Mouse (Mus musculus) CH12.LX (cell line): ENCODE results near the gene Slc27a1. TPM values are rescaled to one million over a fixed set of nuclear protein-coding genes. Genes with fewer than 3 reads are reported as not detected.

Source experiments
- DNase-seq: peaks from one replicate; pipeline ENCODE4 v3.0.0-alpha.2; 2013; ENCODE audit errors: extremely low read depth
- H3K27ac ChIP-seq: 2 replicates; pipeline ENCODE4 v1.5.1; 2012; ENCODE audit warnings: low read depth, mild to moderate bottlenecking, control low read depth, moderate library complexity; ENCODE audit not compliant: insufficient read depth
- H3K27me3 ChIP-seq: replicated peaks from 2 replicates; pipeline ENCODE3; 2012; ENCODE audit warnings: inconsistent platforms
- H3K36me3 ChIP-seq, 2 experiments: replicated peaks in 1 of 2; 2 replicates each; pipeline versions ENCODE3 to v1.6.1; 2012; ENCODE audit warnings: inconsistent platforms in 1 of 2, low read length in 1 of 2, mild to moderate bottlenecking in 1 of 2, mixed read lengths in 1 of 2, moderate library complexity in 1 of 2; ENCODE audit not compliant: control insufficient read depth in 1 of 2, insufficient read depth in 1 of 2
- H3K4me1 ChIP-seq, 2 experiments: 2 replicates each; pipeline ENCODE4 v1.6.1; 2012; ENCODE audit warnings: inconsistent platforms in 1 of 2, moderate library complexity in 1 of 2; ENCODE audit not compliant: insufficient read depth in 2 of 2, control insufficient read depth in 1 of 2
- H3K4me2 ChIP-seq: 2 replicates; pipeline ENCODE4 v1.6.1; 2012; ENCODE audit warnings: low read depth, mild to moderate bottlenecking, control low read depth; ENCODE audit not compliant: poor library complexity, insufficient read depth, severe bottlenecking
- H3K4me3 ChIP-seq, 3 experiments: fragments of 150-350 bp in 1 of 3; sonication (generic) in 1 of 3; replicated peaks in 1 of 3; 2 replicates each; pipeline versions ENCODE3 to v1.5.1; 2011 to 2012; ENCODE audit warnings: low read depth in 2 of 3, low read length in 2 of 3, mild to moderate bottlenecking in 2 of 3, moderate library complexity in 2 of 3, control low read depth in 1 of 3, improper control_type of control experiment in 1 of 3, inconsistent platforms in 1 of 3, mixed read lengths in 1 of 3; ENCODE audit not compliant: poor library complexity in 1 of 3
- H3K79me2 ChIP-seq: replicated peaks from 2 replicates; pipeline ENCODE4 v1.6.1; 2012; ENCODE audit warnings: mild to moderate bottlenecking, moderate library complexity; ENCODE audit not compliant: control insufficient read depth, poor library complexity, insufficient read depth, severe bottlenecking; ENCODE audit errors: extremely low read depth
- H3K9ac ChIP-seq: 2 replicates; pipeline ENCODE4 v1.6.1; 2012; ENCODE audit warnings: low read depth, mild to moderate bottlenecking, control low read depth, moderate library complexity; ENCODE audit not compliant: insufficient read depth
- H3K9me3 ChIP-seq: replicated peaks from 2 replicates; pipeline ENCODE3; 2012; ENCODE audit warnings: low read length, inconsistent platforms, mixed read lengths
- CHD1 ChIP-seq: IDR thresholded peaks from 2 replicates; pipeline ENCODE4 v1.6.1; 2012; ENCODE audit warnings: low read depth, low read length, improper control_type of control experiment, inconsistent platforms
- CTCF ChIP-seq, 2 experiments: IDR thresholded peaks in 1 of 2; conservative IDR thresholded peaks in 1 of 2; 2 replicates each; pipeline ENCODE4 v1.5.1; 2011 to 2012; ENCODE audit warnings: low read depth in 2 of 2, low read length in 2 of 2, improper control_type of control experiment in 1 of 2, inconsistent platforms in 1 of 2, mild to moderate bottlenecking in 1 of 2, moderate library complexity in 1 of 2
- E2F4 ChIP-seq: IDR thresholded peaks from 2 replicates; pipeline ENCODE4 v1.6.1; 2011; ENCODE audit warnings: low read depth, low read length, improper control_type of control experiment; ENCODE audit not compliant: insufficient replicate concordance
- ELF1 ChIP-seq: IDR thresholded peaks from 2 replicates; pipeline ENCODE4 v1.6.1; 2014; ENCODE audit warnings: low read depth, mild to moderate bottlenecking, inconsistent platforms, low read length, improper control_type of control experiment
- EP300 ChIP-seq: IDR thresholded peaks from 2 replicates; pipeline ENCODE4 v1.6.1; 2011; ENCODE audit warnings: low read length, improper control_type of control experiment
- GABPA ChIP-seq: IDR thresholded peaks from 2 replicates; pipeline ENCODE4 v1.6.1; 2012; ENCODE audit warnings: low read depth, low read length, improper control_type of control experiment, inconsistent platforms; ENCODE audit not compliant: insufficient replicate concordance
- KAT2A ChIP-seq: IDR thresholded peaks from 2 replicates; pipeline ENCODE4 v1.6.1; 2012; ENCODE audit warnings: low read length, improper control_type of control experiment, inconsistent platforms; ENCODE audit not compliant: insufficient replicate concordance
- MAFK ChIP-seq: IDR thresholded peaks from 2 replicates; pipeline ENCODE4 v1.6.1; 2011; ENCODE audit warnings: low read length, improper control_type of control experiment; ENCODE audit not compliant: insufficient replicate concordance
- MAX ChIP-seq: IDR thresholded peaks from 2 replicates; pipeline ENCODE4 v1.6.1; 2011; ENCODE audit warnings: low read length, improper control_type of control experiment
- MXI1 ChIP-seq: IDR thresholded peaks from 2 replicates; pipeline ENCODE4 v1.6.1; 2011; ENCODE audit warnings: mild to moderate bottlenecking, low read depth, low read length, improper control_type of control experiment
- MYC ChIP-seq: IDR thresholded peaks from 2 replicates; pipeline ENCODE4 v1.6.1; 2011; ENCODE audit warnings: low read depth, mild to moderate bottlenecking, improper control_type of control experiment, low read length
- POLR2A ChIP-seq: IDR thresholded peaks from 2 replicates; pipeline ENCODE4 v1.6.1; 2011; ENCODE audit warnings: low read depth, mild to moderate bottlenecking, improper control_type of control experiment, low read length
- POLR2AphosphoS2 ChIP-seq: IDR thresholded peaks from 2 replicates; pipeline ENCODE4 v1.6.1; 2011; ENCODE audit warnings: low read depth, low read length, improper control_type of control experiment
- RAD21 ChIP-seq: IDR thresholded peaks from 2 replicates; pipeline ENCODE4 v1.6.1; 2011; ENCODE audit warnings: low read depth, mild to moderate bottlenecking, low read length, improper control_type of control experiment, moderate library complexity
- RCOR1 ChIP-seq: conservative IDR thresholded peaks from 2 replicates; pipeline ENCODE4 v1.6.1; 2012; ENCODE audit warnings: low read depth, mild to moderate bottlenecking, inconsistent platforms, low read length, improper control_type of control experiment
- SIN3A ChIP-seq: IDR thresholded peaks from 2 replicates; pipeline ENCODE4 v1.6.1; 2012; ENCODE audit warnings: low read length, improper control_type of control experiment, inconsistent platforms
- UBTF ChIP-seq: IDR thresholded peaks from 2 replicates; pipeline ENCODE4 v1.6.1; 2012; ENCODE audit warnings: low read depth, mild to moderate bottlenecking, inconsistent platforms, low read length, improper control_type of control experiment, moderate library complexity
- ZC3H11A ChIP-seq: IDR thresholded peaks from 2 replicates; pipeline ENCODE4 v1.6.1; 2012; ENCODE audit warnings: low read depth, mild to moderate bottlenecking, inconsistent platforms, low read length, improper control_type of control experiment
- ZMIZ1 ChIP-seq: IDR thresholded peaks from 2 replicates; pipeline ENCODE4 v1.6.1; 2012; ENCODE audit warnings: low read depth, mild to moderate bottlenecking, inconsistent platforms, low read length, improper control_type of control experiment
- ZNF384 ChIP-seq: IDR thresholded peaks from 2 replicates; pipeline ENCODE4 v1.6.1; 2012; ENCODE audit warnings: low read depth, low read length, improper control_type of control experiment, inconsistent platforms
- dilution Hi-C: fragments of 300-500 bp; cut with MboI; formaldehyde crosslinking; loops from 2 replicates; pipeline ENCODE4 v1.14.3; 2020; ENCODE audit warnings: low sequenced_read_pairs; ENCODE audit not compliant: extremely low pct_unique_long_range_greater_than_20kb, extremely low pct_ligation_motif_present
- in situ Hi-C: fragments of 300-500 bp; cut with MboI; formaldehyde crosslinking; loops from 3 replicates; pipeline ENCODE4 v1.14.3; 2019; ENCODE audit warnings: low sequenced_read_pairs, low pct_ligation_motif_present, low pct_unique_long_range_greater_than_20kb, mixed read lengths
- polyA plus RNA-seq: library from polyadenylated mRNA; unstranded; fragments of >175 nt; gene quantifications from 2 replicates; pipeline ENCODE4 v1.2.1, GENCODE M21; 2012; ENCODE audit warnings: low read depth; ENCODE audit not compliant: insufficient read length
- total RNA-seq, 2 experiments: library from RNA; depleted of rRNA; stranded (reverse); fragments of 300-350 nt in 1 of 2; fragments of >200 nt in 1 of 2; gene quantifications; 2 replicates each; pipeline ENCODE4 v1.2.3; 2012 to 2014

The Slc27a1 gene
- total and polyA plus RNA-seq, 3 experiments, result 1.8 to 4.0 (median 2.4) TPM

DNA sequence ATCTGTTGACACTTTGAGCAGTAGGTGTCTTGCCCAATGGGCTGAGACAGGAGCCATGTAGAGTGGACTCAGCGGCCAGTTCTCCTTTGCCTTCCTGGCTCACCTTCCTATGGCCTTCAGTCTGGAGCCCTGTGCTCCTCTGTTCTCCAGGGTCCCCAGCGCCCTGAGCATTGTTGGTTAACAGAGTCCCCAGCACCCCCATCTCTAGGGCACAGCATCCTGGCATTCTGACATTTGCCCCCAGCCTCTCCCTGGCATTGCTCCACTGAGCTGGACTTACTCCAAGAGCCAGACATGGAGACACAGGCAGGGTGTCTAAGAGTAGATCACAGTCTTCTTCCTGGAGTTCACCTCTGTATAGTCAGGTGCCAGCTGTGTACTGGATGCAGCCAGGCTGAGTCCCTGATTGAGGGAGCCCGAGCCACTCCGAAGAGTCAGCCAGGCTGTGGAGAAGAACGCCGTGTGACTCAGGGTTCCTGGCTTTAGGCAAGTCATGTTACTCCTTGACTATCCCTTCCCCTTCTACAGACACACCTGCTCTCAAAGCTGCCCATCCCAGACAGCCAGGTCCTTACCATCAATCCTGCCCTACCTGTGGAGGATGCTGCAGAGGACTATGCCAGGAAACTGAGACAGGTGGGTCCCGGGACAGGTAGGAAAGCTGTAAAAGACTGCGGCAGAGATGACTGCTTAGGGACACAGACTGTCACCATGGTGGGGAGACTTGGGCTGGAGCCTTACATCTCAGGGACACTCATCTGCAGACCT, 25.1 kb downstream of the Slc27a1 start:
- in situ Hi-C loops (no loop called here), dilution Hi-C loops (no loop called here)
- peaks cover 20% of the 10 kb centered on the region for H3K79me2 ChIP-seq
- H3K9me3 ChIP-seq, result no peaks in the 10 kb centered on the region
- peaks cover 0 to 20% of the 10 kb centered on the region in 2 experiments for H3K36me3 ChIP-seq
- H3K4me2 ChIP-seq, result peak overlapping the region; percentile 26
- TF ChIP-seq POLR2AphosphoS2 (0 out of 2 replicates have a peak, but pooled peaks have one; percentile 22), ZNF384 (no peak)
- peak overlapping the region; percentile 3 to 89 (median 70) for H3K4me3 ChIP-seq
- DNase-seq, result no peak
- H3K27me3 ChIP-seq, result no peaks in the 10 kb centered on the region
- H3K4me1 ChIP-seq, result peaks cover 43 to 67% of the 10 kb centered on the region in 2 experiments
- peak overlapping the region; percentile 87 for H3K9ac ChIP-seq
- peak overlapping the region; percentile 23; the same call in 1 of the 2 replicates for H3K27ac ChIP-seq

DNA sequence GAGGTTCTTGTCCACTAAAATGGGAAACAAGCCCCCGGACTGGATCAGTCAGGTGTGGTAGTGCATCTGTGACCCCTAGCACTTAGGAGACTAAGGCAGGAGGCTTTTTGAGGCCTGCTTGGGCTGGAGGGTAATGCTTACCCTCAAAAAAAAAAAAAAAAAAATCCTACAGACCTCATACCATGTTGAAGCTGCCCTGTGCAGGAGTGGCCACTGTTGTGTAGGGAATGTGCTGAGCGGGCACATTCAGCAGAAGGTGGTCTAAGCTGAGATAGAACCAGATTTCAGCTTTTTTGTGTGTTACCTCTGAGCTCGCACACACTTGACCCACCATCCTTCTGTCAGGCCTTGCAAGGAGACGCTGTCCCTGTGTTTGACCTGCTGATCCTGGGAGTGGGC, 25.6 kb downstream of the Slc27a1 start:
- H3K4me3 ChIP-seq, result peak overlapping the region; percentile 50 to 89 (median 70)
- H3K4me1 ChIP-seq, result peaks cover 46 to 67% of the 10 kb centered on the region in 2 experiments
- H3K9ac ChIP-seq, result peak overlapping the region; percentile 60; the same call in 1 of the 2 replicates
- peak overlapping the region; percentile 62 for H3K27ac ChIP-seq
- TF ChIP-seq MYC, result no peak
- TF ChIP-seq MAX, result no peak
- TF ChIP-seq ELF1, result no peak
- no peak for TF ChIP-seq ZC3H11A
- TF ChIP-seq RCOR1, result no peak
- TF ChIP-seq EP300, result no peak
- TF ChIP-seq POLR2A, result 0 out of 2 replicates have a peak, but pooled peaks have one; percentile 24
- TF ChIP-seq SIN3A, result no peak
- no peak for TF ChIP-seq ZMIZ1
- TF ChIP-seq GABPA, result no peak
- TF ChIP-seq CHD1, result no peak
- TF ChIP-seq MAFK, result peak; percentile 58; the same call in 1 of the 2 replicates
- TF ChIP-seq CTCF (conservative IDR thresholded peaks at IDR 0.05 in 1 of 2, IDR thresholded peaks at IDR 0.05 in 1 of 2; ENCODE audit: low read depth in 2 of 2, low read length in 2 of 2), result no peak
- TF ChIP-seq KAT2A, result no peak
- TF ChIP-seq RAD21, result no peak
- peak; percentile 61 for TF ChIP-seq ZNF384
- TF ChIP-seq E2F4, result no peak
- TF ChIP-seq UBTF, result no peak
- no peak for TF ChIP-seq MXI1
- in situ Hi-C loops, result no loop called here
- H3K27me3 ChIP-seq, result no peaks in the 10 kb centered on the region
- H3K79me2 ChIP-seq, result peaks cover 20% of the 10 kb centered on the region
- no peak for DNase-seq
- no peaks in the 10 kb centered on the region for H3K9me3 ChIP-seq
- H3K4me2 ChIP-seq, result peak overlapping the region; percentile 26
- peaks cover 0 to 26% of the 10 kb centered on the region in 2 experiments for H3K36me3 ChIP-seq
- dilution Hi-C loops, result no loop called here
